ENCODE assay signal across 9 mouse cellular contexts in the genomic region with DNA sequence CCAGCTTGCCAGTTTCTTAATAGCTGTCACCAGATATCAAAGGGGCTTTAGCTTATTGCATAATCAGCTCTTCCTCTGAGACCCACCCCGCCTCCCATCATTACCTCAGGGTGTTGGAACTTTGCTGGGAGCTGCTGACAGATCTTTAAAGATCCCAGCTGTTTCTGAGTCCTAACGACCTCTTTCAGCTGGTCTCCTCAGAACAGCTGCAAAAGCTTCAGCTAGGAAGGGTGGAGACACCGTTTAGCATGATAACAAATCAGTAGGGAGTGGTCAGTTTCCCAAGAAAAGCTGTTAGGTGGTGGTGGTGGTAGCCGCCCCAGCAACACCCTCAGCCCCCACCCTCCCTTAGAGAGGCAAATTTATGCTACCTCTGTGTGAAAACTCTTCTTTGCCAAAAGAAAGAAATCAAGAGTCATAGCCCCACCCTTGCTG.
A peak's percentile ranks its signal among the peaks of the same experiment; 100 is the strongest.
DNase-seq lines count a peak whose midpoint lies in the region; ATAC-seq and TF ChIP-seq lines count a peak whose summit lies in the region.
"Had no signal": no experiment of that assay in that cellular context is flagged by ENCODE, and none has a peak within 500 bp of the region (broad histone marks: within the 10 kb centered on the region; RNA-seq: fewer than 3 reads in every experiment).

No protein-coding gene starts in this region.

- no peak overlapping the region for H3K9ac ChIP-seq in embryonic facial prominence, embryonic 12.5 days
- no peak overlapping the region for H3K9ac ChIP-seq in hindbrain, postnatal 0 days (replicated peaks; ENCODE audit: low read length)
- H3K9ac ChIP-seq: embryonic facial prominence, embryonic 13.5 days had no signal

- H3K4me2 ChIP-seq in embryonic facial prominence, embryonic 12.5 days (replicated peaks): no peak overlapping the region
- H3K4me2 ChIP-seq in hindbrain, postnatal 0 days (ENCODE audit: low read depth, low read length): no peak overlapping the region
- H3K4me2 ChIP-seq: embryonic facial prominence, embryonic 13.5 days had no signal

- H3K4me3 ChIP-seq in embryonic facial prominence, embryonic 12.5 days: no peak overlapping the region
- H3K4me3 ChIP-seq in hindbrain, postnatal 0 days (ENCODE audit: low read length): no peak overlapping the region
- H3K4me3 ChIP-seq: embryonic facial prominence, embryonic 13.5 days had no signal

- H3K27me3 ChIP-seq in embryonic facial prominence, embryonic 12.5 days: no peaks in the 10 kb centered on the region
- no peaks in the 10 kb centered on the region for H3K27me3 ChIP-seq in hindbrain, postnatal 0 days (ENCODE audit: insufficient read depth, low read length)
- H3K27me3 ChIP-seq: embryonic facial prominence, embryonic 13.5 days had no signal

- no peaks in the 10 kb centered on the region for H3K4me1 ChIP-seq in embryonic facial prominence, embryonic 12.5 days
- H3K4me1 ChIP-seq in hindbrain, postnatal 0 days (ENCODE audit: insufficient read depth, low read length): no peaks in the 10 kb centered on the region

- 0 out of 2 replicates have a peak, but pooled peaks have one; percentile 35 for ATAC-seq in embryonic facial prominence, embryonic 12.5 days (ENCODE audit: insufficient number of reproducible peaks, insufficient read depth, low FRiP score, low TSS enrichment)
- ATAC-seq in hindbrain, postnatal 0 days: no peak

- no peak for TF ChIP-seq CTCF in hindbrain, postnatal 0 days (IDR thresholded peaks at IDR 0.05; ENCODE audit: low read depth)

- WGBS in embryonic facial prominence, embryonic 12.5 days: 16% methylated on average over 4 of the region's 4 CpGs
- WGBS in hindbrain, postnatal 0 days: 15% methylated on average over 4 of the region's 4 CpGs

- DNase-seq in adrenal gland, postnatal 14 days: peak; percentile 7
- DNase-seq in adrenal gland, adult 8-10 months: no peak
- peak; percentile 59 for DNase-seq in heart, postnatal 4 days
- peak; percentile 46 to 74 for DNase-seq in lung, postnatal 4 days
- no peak for DNase-seq in thymus, postnatal 4 days
- no peak for DNase-seq in hindbrain, postnatal 0 days (ENCODE audit: low spot score)
- DNase-seq in layer of hippocampus, postnatal 10 days (ENCODE audit: low spot score in 2 of 2): no peak

- H3K9me3 ChIP-seq in embryonic facial prominence, embryonic 12.5 days: no peaks in the 10 kb centered on the region
- no peaks in the 10 kb centered on the region for H3K9me3 ChIP-seq in hindbrain, postnatal 0 days (ENCODE audit: low read length)
- H3K9me3 ChIP-seq: embryonic facial prominence, embryonic 13.5 days had no signal

- H3K27ac ChIP-seq in embryonic facial prominence, embryonic 12.5 days: no peak overlapping the region
- no peak overlapping the region for H3K27ac ChIP-seq in hindbrain, postnatal 0 days
- H3K27ac ChIP-seq: embryonic facial prominence, embryonic 13.5 days had no signal

- H3K36me3 ChIP-seq in embryonic facial prominence, embryonic 12.5 days: no peaks in the 10 kb centered on the region
- no peaks in the 10 kb centered on the region for H3K36me3 ChIP-seq in hindbrain, postnatal 0 days (ENCODE audit: insufficient read depth, low read length)
- H3K36me3 ChIP-seq: embryonic facial prominence, embryonic 13.5 days had no signal

Comparison
In these comparisons a context has a peak if more than half of its experiments do, and no peak if none do; other contexts are left out.
1. DNase-seq: peak in adrenal gland, postnatal 14 days (single experiment), heart, postnatal 4 days (single experiment) and lung, postnatal 4 days (2 of 2); none in adrenal gland, adult 8-10 months (single experiment), thymus, postnatal 4 days (single experiment), hindbrain, postnatal 0 days (single experiment) and layer of hippocampus, postnatal 10 days (0 of 2).